Comparison of ENCODE assay signal across 15 mouse cellular contexts in the genomic region with DNA sequence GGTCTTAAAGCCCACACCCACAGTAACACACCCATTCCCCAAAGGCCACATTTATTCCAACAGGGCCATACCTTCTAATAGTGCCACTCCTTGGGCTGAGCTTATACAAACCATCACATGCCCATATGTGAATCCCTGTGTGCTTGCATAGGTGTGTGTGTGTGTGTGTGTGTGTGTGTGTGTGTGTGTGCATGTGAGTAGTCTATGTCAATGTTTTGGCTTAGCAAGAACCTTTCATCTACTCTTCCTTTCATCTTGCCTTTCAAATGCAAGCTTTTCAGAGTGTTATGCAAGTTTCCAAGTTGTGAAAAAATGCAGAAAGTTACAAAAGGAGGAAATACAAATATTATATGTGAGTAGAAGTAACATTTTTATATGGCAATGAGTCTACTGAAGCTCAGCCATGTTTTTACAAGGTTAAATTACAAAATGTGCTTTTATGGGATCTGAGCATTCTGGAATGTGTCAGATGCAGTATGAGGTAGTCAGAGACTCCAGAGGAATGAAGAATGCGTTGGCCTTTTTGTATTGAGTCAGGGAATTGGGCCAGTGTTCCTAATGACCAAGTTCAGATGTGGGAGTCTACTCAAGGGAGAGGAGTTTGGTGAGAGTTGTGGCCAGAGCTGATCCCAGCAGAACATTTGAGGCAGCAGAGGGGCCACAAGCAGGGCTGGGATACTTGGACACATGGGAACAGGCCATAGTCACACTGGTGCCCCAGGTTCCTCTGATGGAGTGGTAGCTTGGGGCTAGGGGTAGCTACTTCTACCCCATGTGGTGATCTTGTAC.
"Had no signal": no experiment of that assay in that cellular context is flagged by ENCODE, and none has a peak within 500 bp of the region (broad histone marks: within the 10 kb centered on the region; RNA-seq: fewer than 3 reads in every experiment).

No protein-coding gene starts in this region.

- H3K36me3 ChIP-seq: limb, embryonic 12.5 days; midbrain, embryonic 12.5 days; neural tube, embryonic 15.5 days; stomach, embryonic 15.5 days had no signal

- H3K4me3 ChIP-seq: layer of hippocampus, adult 2 months; limb, embryonic 12.5 days; megakaryocyte, embryonic 14.5 days; midbrain, embryonic 12.5 days; neural tube, embryonic 15.5 days; stomach, embryonic 15.5 days had no signal

- ATAC-seq: lung, postnatal 0 days had no signal

- DNase-seq: kidney, adult 18-20 months; kidney, postnatal 10 days; kidney, postnatal 4 days; lung, adult 2 months; lung, postnatal 4 days; right cerebral cortex, postnatal 4 days; thymus, postnatal 4 days had no signal

- H3K4me2 ChIP-seq: limb, embryonic 12.5 days; midbrain, embryonic 12.5 days; neural tube, embryonic 15.5 days; stomach, embryonic 15.5 days had no signal

- H3K27ac ChIP-seq: layer of hippocampus, adult 2 months; limb, embryonic 12.5 days; liver, embryonic 14.5 days; midbrain, embryonic 12.5 days; neural tube, embryonic 15.5 days; stomach, embryonic 15.5 days had no signal

- H3K9ac ChIP-seq: limb, embryonic 12.5 days; liver, embryonic 14.5 days; midbrain, embryonic 12.5 days; neural tube, embryonic 15.5 days; stomach, embryonic 15.5 days had no signal

- H3K9me3 ChIP-seq: limb, embryonic 12.5 days; megakaryocyte, embryonic 14.5 days; midbrain, embryonic 12.5 days; neural tube, embryonic 15.5 days; stomach, embryonic 15.5 days had no signal

- H3K27me3 ChIP-seq: limb, embryonic 12.5 days; midbrain, embryonic 12.5 days; neural tube, embryonic 15.5 days; stomach, embryonic 15.5 days had no signal
